Mouse (Mus musculus): Measurements from ENCODE around the gene Zzz3. TPM values are rescaled to one million over a fixed set of nuclear protein-coding genes. Genes with fewer than 3 reads are reported as not detected.
"Not testable (repeated sequence)": the region's sequence is repeated elsewhere in the genome, so short reads cannot be mapped to it uniquely, and the experiment has no call there.

The Zzz3 gene
- polyA plus RNA-seq, 1 experiment from 2014 or later: 29.8 TPM

DNA sequence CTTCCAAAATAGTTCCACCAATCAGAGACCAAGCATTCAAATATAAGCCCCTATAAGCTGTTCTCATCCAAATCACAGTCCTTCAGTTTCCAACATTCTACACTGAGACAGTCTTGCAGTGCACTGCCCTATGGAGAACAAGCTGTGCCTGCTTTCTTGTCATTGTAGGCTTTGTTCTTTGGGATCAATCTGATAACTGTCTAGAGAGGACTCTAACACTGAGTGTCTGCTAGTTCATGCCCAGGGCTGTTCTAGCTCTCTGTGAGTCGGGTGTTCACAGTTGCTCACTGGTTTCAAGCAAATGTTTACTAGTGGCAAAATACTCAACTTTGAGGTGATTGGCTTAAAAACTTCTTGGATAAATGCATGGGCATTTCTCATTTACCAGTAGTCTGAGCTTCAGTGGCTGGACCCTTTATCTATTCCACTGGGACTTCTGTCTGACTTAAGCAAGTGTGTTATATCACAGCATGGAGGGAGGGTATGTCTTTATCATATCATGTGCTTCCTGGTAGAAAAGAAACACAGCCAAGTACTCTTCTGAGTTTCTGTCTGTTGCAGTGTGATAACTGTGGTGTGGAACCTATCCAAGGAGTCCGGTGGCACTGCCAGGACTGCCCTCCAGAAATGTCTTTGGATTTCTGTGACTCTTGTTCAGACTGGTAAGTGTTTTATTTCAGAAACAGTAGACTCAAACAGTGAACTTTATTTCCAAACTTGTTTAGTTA lies 62.2 kb downstream of the Zzz3 start:
- Histone ChIP-seq H3K9ac (ENCODE audit: low read length) (no peak overlapping the region), H3K36me3 (ENCODE audit: control insufficient read depth, insufficient read depth) (peaks cover 34% of the 10 kb centered on the region), H3K4me1 (ENCODE audit: control insufficient read depth, insufficient read depth, low read length) (peaks cover 9% of the 10 kb centered on the region), H3K27me3 (ENCODE audit: control insufficient read depth, insufficient read depth, low read length) (no peaks in the 10 kb centered on the region), H3K4me3 (ENCODE audit: low read length) (no peak overlapping the region), H3K9me3 (replicated peaks; ENCODE audit: control insufficient read depth, low read length) (no peaks in the 10 kb centered on the region), H3K27ac (ENCODE audit: low read length) (peak overlapping the region; percentile 81), H3K4me2 (ENCODE audit: low read depth, low read length) (no peak overlapping the region)
- peak; percentile 74 for ATAC-seq (replicated peaks; ENCODE audit: extremely low read depth, insufficient read depth, low FRiP score)
- 56% methylated on average over 2 of the region's 2 CpGs for WGBS

DNA sequence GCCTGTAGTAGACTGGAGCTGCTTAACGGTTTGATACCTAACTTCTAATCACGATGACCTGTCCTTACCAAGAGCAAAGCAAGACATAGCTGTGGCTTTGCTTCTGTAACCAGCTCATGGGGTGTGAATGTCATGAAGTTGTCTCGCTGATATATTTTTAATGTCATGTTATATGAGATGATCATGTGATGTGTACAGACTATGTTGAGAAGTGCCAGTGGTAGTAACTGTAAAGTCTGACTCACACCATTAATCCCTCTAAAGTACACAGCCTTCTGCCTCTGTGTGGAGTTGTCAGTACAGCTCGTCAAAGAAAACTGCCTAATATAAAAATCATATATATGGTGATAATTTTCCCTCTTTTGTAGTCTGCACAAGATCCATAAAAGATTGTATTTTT lies 63.6 kb downstream of the Zzz3 start:
- H3K4me3 ChIP-seq (ENCODE audit: low read length); H3K27me3 ChIP-seq (ENCODE audit: control insufficient read depth, insufficient read depth, low read length); H3K9me3 ChIP-seq (replicated peaks; ENCODE audit: control insufficient read depth, low read length); H3K9ac ChIP-seq (ENCODE audit: low read length); ATAC-seq (replicated peaks; ENCODE audit: extremely low read depth, insufficient read depth, low FRiP score); H3K4me2 ChIP-seq (ENCODE audit: low read depth, low read length); H3K4me1 ChIP-seq (ENCODE audit: control insufficient read depth, insufficient read depth, low read length); H3K27ac ChIP-seq (ENCODE audit: low read length): not testable (repeated sequence)
- 89% methylated on average over 4 of the region's 4 CpGs for WGBS
- H3K36me3 ChIP-seq (ENCODE audit: control insufficient read depth, insufficient read depth): peaks cover 32% of the 10 kb centered on the region

DNA sequence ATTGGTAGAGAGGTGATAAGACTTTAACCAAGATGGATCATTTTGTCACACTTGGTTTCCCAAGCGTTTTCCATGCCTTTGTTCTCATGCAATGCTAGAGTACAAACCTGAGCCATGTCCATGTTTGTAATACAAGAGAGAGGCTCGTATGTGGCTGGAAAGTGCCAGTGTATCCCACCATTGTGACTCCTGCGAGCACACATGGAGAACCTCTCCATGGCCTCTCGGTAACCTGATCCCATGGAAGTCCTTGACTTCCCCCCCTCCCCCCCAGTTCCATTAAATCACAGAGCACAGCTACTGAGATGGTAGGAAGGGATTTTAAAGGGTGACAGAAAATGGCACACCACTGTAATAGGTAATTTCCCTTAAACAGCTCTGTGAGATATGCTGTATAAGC lies 65.5 kb downstream of the Zzz3 start:
- H3K36me3 ChIP-seq (ENCODE audit: control insufficient read depth, insufficient read depth): peaks cover 20% of the 10 kb centered on the region
- 51% methylated on average over 4 of the region's 4 CpGs for WGBS

DNA sequence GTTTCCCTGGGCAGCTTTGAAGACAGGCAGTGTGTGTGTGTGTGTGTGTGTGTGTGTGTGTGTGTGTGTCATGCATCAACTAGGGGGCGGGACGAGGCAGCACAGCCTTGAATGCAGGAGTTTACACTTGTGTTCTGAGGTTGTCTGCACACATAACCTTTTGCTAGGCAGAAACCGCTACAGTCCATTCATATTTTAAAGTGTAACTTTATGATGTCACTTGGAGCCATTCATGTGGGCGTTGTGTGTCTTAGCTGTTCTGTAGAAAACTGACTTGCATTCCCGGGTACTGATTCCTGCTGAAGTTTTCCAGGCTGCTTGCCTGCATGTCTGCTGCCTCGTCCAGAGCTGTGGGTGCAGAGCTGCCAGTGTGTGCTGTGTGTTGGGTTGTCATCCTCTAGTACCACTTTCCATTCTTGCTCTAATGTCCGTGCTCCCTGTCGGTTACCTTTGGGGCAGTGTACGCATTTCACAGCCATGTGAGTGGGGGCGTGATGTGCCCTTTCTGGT lies 66.8 kb downstream of the Zzz3 start:
- no peak overlapping the region for H3K9ac ChIP-seq (ENCODE audit: low read length)
- no peaks in the 10 kb centered on the region for H3K27me3 ChIP-seq (ENCODE audit: control insufficient read depth, insufficient read depth, low read length)
- H3K9me3 ChIP-seq (replicated peaks; ENCODE audit: control insufficient read depth, low read length): no peaks in the 10 kb centered on the region
- peaks cover 26% of the 10 kb centered on the region for H3K4me1 ChIP-seq (ENCODE audit: control insufficient read depth, insufficient read depth, low read length)
- ATAC-seq (replicated peaks; ENCODE audit: extremely low read depth, insufficient read depth, low FRiP score): no peak
- no peak overlapping the region for H3K4me3 ChIP-seq (ENCODE audit: low read length)
- H3K4me2 ChIP-seq (ENCODE audit: low read depth, low read length): no peak overlapping the region
- 74% methylated on average over 10 of the region's 10 CpGs for WGBS
- peaks cover 9% of the 10 kb centered on the region for H3K36me3 ChIP-seq (ENCODE audit: control insufficient read depth, insufficient read depth)
- no peak overlapping the region for H3K27ac ChIP-seq (ENCODE audit: low read length)

More for the DNA sequence above, 65.5 kb downstream of the Zzz3 start:
- Histone ChIP-seq H3K27me3 (ENCODE audit: control insufficient read depth, insufficient read depth, low read length) (no peaks in the 10 kb centered on the region), H3K27ac (ENCODE audit: low read length) (no peak overlapping the region), H3K4me1 (ENCODE audit: control insufficient read depth, insufficient read depth, low read length) (peaks cover 15% of the 10 kb centered on the region), H3K9ac (ENCODE audit: low read length) (no peak overlapping the region), H3K4me3 (ENCODE audit: low read length) (no peak overlapping the region), H3K4me2 (ENCODE audit: low read depth, low read length) (no peak overlapping the region), H3K9me3 (replicated peaks; ENCODE audit: control insufficient read depth, low read length) (no peaks in the 10 kb centered on the region)
- no peak for ATAC-seq (replicated peaks; ENCODE audit: extremely low read depth, insufficient read depth, low FRiP score)

DNA sequence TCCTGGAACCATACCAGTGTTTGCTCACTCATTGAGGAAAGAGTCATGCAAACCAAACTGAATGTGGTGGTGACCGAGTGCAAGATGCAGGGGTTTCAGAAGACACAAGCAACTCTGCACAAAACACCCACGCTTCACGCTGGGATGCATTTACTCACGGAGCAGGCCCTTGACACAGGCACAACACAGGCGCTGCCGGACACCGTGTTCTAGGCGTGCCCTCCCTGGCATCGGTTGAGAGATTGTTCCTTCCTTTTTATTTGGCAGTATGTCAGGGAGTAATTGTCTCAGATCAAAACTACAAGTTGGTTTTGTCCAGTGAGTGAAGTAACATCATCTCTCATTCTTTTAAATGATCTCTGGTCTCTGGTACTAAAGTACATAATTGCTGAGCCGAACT lies 67.6 kb downstream of the Zzz3 start:
- Histone ChIP-seq H3K27ac (ENCODE audit: low read length) (no peak overlapping the region), H3K4me1 (ENCODE audit: control insufficient read depth, insufficient read depth, low read length) (peaks cover 21% of the 10 kb centered on the region), H3K9me3 (replicated peaks; ENCODE audit: control insufficient read depth, low read length) (no peaks in the 10 kb centered on the region), H3K4me3 (ENCODE audit: low read length) (no peak overlapping the region), H3K9ac (ENCODE audit: low read length) (no peak overlapping the region), H3K4me2 (ENCODE audit: low read depth, low read length) (no peak overlapping the region), H3K36me3 (ENCODE audit: control insufficient read depth, insufficient read depth) (peaks cover 3% of the 10 kb centered on the region; the same call in 1 of the 2 replicates), H3K27me3 (ENCODE audit: control insufficient read depth, insufficient read depth, low read length) (no peaks in the 10 kb centered on the region)
- ATAC-seq (replicated peaks; ENCODE audit: extremely low read depth, insufficient read depth, low FRiP score): no peak
- 87% methylated on average over 10 of the region's 10 CpGs for WGBS

DNA sequence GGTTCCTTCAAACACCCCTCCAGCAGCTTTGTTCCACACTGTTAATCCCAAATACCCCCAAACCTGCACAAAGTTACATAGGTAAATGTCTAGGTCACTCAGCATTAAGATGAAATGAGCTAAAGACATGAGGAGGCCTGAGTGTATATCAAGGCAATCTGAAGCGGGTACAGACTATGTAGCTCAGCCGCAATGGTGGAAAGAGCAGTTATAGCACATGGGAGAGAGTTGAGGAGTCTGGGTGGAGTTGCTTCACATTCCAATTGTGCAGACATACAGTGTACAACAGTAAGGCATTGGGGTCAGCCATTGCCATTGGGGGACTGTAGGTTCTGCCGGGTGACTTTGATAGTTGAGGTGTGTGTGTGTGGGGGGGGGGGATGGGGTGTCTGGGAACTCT lies 69.2 kb downstream of the Zzz3 start:
- WGBS: 93% methylated on average over 3 of the region's 3 CpGs
- H3K27ac ChIP-seq (ENCODE audit: low read length): no peak overlapping the region
- ATAC-seq (replicated peaks; ENCODE audit: extremely low read depth, insufficient read depth, low FRiP score): no peak
- peaks cover 27% of the 10 kb centered on the region for H3K4me1 ChIP-seq (ENCODE audit: control insufficient read depth, insufficient read depth, low read length)
- no peak overlapping the region for H3K4me3 ChIP-seq (ENCODE audit: low read length)
- no peaks in the 10 kb centered on the region for H3K27me3 ChIP-seq (ENCODE audit: control insufficient read depth, insufficient read depth, low read length)
- H3K9ac ChIP-seq (ENCODE audit: low read length): no peak overlapping the region
- no peak overlapping the region for H3K4me2 ChIP-seq (ENCODE audit: low read depth, low read length)
- H3K9me3 ChIP-seq (replicated peaks; ENCODE audit: control insufficient read depth, low read length): no peaks in the 10 kb centered on the region
- peaks cover 3% of the 10 kb centered on the region; the same call in 1 of the 2 replicates for H3K36me3 ChIP-seq (ENCODE audit: control insufficient read depth, insufficient read depth)

DNA sequence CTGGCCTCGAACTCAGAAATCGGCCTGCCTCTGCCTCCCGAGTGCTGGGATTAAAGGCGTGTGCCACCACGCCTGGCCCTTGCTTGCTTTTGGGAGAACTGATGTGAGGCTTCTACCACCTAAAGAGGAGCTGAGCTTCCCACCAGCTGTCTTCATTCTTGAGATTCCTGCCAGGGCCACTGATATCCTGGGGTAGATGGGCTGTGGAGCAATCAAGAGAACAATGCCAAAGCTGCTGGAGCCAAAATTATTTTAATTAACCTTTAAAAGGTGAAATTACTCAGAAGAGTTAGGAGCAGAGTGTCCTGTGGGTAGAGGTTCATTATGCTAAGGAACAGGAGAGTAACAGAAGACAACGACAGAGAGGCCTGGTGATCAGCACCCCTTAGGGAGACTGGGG lies 70.1 kb downstream of the Zzz3 start:
- no peak overlapping the region for H3K9ac ChIP-seq (ENCODE audit: low read length)
- no peak overlapping the region for H3K4me2 ChIP-seq (ENCODE audit: low read depth, low read length)
- H3K9me3 ChIP-seq (replicated peaks; ENCODE audit: control insufficient read depth, low read length): no peaks in the 10 kb centered on the region
- no peak for ATAC-seq (replicated peaks; ENCODE audit: extremely low read depth, insufficient read depth, low FRiP score)
- peaks cover 29% of the 10 kb centered on the region for H3K4me1 ChIP-seq (ENCODE audit: control insufficient read depth, insufficient read depth, low read length)
- peaks cover 3% of the 10 kb centered on the region; the same call in 1 of the 2 replicates for H3K36me3 ChIP-seq (ENCODE audit: control insufficient read depth, insufficient read depth)
- no peaks in the 10 kb centered on the region for H3K27me3 ChIP-seq (ENCODE audit: control insufficient read depth, insufficient read depth, low read length)
- H3K27ac ChIP-seq (ENCODE audit: low read length): no peak overlapping the region
- 82% methylated on average over 6 of the region's 6 CpGs for WGBS
- no peak overlapping the region for H3K4me3 ChIP-seq (ENCODE audit: low read length)

DNA sequence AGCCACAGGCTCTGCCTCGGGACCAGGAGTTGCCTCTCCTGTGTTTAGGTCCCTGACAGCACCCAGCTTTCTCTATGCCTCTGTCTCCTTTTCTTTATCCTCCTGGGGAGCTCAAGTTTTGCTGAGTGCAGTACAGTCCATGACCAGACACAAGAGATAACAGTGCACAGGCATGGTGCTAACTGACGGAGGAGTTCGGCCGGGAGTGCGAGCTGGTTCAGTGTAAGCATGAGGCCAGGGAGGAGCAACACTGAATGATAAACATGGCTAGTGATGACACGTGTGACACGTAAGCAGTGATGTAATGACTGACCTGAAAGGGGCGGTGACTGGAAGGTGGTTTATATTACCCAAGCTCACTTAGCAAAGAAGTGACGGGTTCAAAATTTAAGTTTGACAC lies 71.6 kb downstream of the Zzz3 start:
- H3K4me3 ChIP-seq (ENCODE audit: low read length): no peak overlapping the region
- H3K27me3 ChIP-seq (ENCODE audit: control insufficient read depth, insufficient read depth, low read length): no peaks in the 10 kb centered on the region
- WGBS: 55% methylated on average over 9 of the region's 9 CpGs
- H3K4me2 ChIP-seq (ENCODE audit: low read depth, low read length): no peak overlapping the region
- no peaks in the 10 kb centered on the region for H3K36me3 ChIP-seq (ENCODE audit: control insufficient read depth, insufficient read depth)
- H3K9me3 ChIP-seq (replicated peaks; ENCODE audit: control insufficient read depth, low read length): no peaks in the 10 kb centered on the region
- ATAC-seq (replicated peaks; ENCODE audit: extremely low read depth, insufficient read depth, low FRiP score): peak; percentile 35; the same call in 1 of the 2 replicates
- H3K4me1 ChIP-seq (ENCODE audit: control insufficient read depth, insufficient read depth, low read length): peaks cover 26% of the 10 kb centered on the region
- H3K9ac ChIP-seq (ENCODE audit: low read length): no peak overlapping the region
- peak overlapping the region; percentile 49; the same call in 1 of the 2 replicates for H3K27ac ChIP-seq (ENCODE audit: low read length)

DNA sequence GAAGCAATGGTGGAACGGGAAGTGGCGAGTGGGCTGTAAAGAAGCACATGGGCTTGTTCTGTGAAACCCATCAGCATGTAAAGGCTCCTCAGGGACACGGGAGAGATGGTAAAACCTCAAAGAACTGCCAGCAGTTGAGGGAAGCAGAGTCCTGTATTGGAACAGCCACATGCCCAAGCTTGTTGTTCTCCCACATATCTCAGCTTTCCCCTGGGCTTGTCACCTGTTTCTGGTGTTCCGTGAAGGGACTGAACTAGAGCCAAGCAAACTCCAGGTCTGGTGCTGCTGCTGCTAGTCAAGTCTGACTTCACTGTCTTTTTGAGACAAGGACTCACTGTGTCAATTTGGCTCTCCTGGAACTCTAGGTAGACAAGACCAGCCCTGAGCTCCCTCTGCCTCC lies 72.0 kb downstream of the Zzz3 start:
- Histone ChIP-seq H3K27me3 (ENCODE audit: control insufficient read depth, insufficient read depth, low read length) (no peaks in the 10 kb centered on the region), H3K27ac (ENCODE audit: low read length) (peak overlapping the region; percentile 49; the same call in 1 of the 2 replicates), H3K4me1 (ENCODE audit: control insufficient read depth, insufficient read depth, low read length) (peaks cover 26% of the 10 kb centered on the region), H3K4me2 (ENCODE audit: low read depth, low read length) (no peak overlapping the region), H3K9ac (ENCODE audit: low read length) (no peak overlapping the region), H3K36me3 (ENCODE audit: control insufficient read depth, insufficient read depth) (no peaks in the 10 kb centered on the region), H3K4me3 (ENCODE audit: low read length) (no peak overlapping the region), H3K9me3 (replicated peaks; ENCODE audit: control insufficient read depth, low read length) (no peaks in the 10 kb centered on the region)
- WGBS: 47% methylated on average over 4 of the region's 4 CpGs
- ATAC-seq (replicated peaks; ENCODE audit: extremely low read depth, insufficient read depth, low FRiP score): peak; percentile 56
